Mouse (Mus musculus) stomach, postnatal 0 days (tissue): Measurements from ENCODE around the gene Plxna2.

Experiments used
- CTCF ChIP-seq: IDR thresholded peaks from 2 replicates; pipeline ENCODE4 v1.5.1; 2016; ENCODE audit warnings: antibody characterized with exemption, low read depth, mild to moderate bottlenecking, moderate library complexity
- EP300 ChIP-seq: optimal IDR thresholded peaks from 2 replicates; pipeline ENCODE3; 2016; ENCODE audit warnings: antibody characterized with exemption

GRCm38 (mm10) chr1:194756409-194756808 lies 138.4 kb downstream of the Plxna2 start:
- TF ChIP-seq CTCF (no peak), EP300 (no peak)
